Mouse (Mus musculus) thymus, adult 2 months (tissue): ENCODE measurements around the gene Sp2. TPM values are rescaled to one million over a fixed set of nuclear protein-coding genes. Genes with fewer than 3 reads are reported as not detected.
A peak's percentile ranks its signal among the peaks of the same experiment; 100 is the strongest.

Experiments used
- DNase-seq: peaks from one replicate; pipeline ENCODE4 v3.0.0; 2021
- H3K27ac ChIP-seq: fragments of 200-500 bp; 2 replicates; pipeline ENCODE4 v1.5.1; 2012; ENCODE audit warnings: low read length, control low read depth; ENCODE audit not compliant: control insufficient read depth, insufficient read depth
- H3K27me3 ChIP-seq: fragments of 200-500 bp; 2 replicates; pipeline ENCODE4 v1.6.1; 2012; ENCODE audit warnings: mild to moderate bottlenecking, low read length, moderate library complexity, mixed read lengths; ENCODE audit not compliant: control insufficient read depth, insufficient read depth
- H3K36me3 ChIP-seq: fragments of 200-500 bp; 2 replicates; pipeline ENCODE4 v1.6.1; 2012; ENCODE audit warnings: mild to moderate bottlenecking, low read length, moderate library complexity; ENCODE audit not compliant: control insufficient read depth, insufficient read depth
- H3K4me1 ChIP-seq: fragments of 200-500 bp; replicated peaks from 2 replicates; pipeline ENCODE4 v1.6.1; 2012; ENCODE audit warnings: low read length; ENCODE audit not compliant: control insufficient read depth, insufficient read depth
- H3K4me3 ChIP-seq: fragments of 200-500 bp; 2 replicates; pipeline ENCODE4 v1.5.1; 2012; ENCODE audit warnings: mild to moderate bottlenecking, low read length, control low read depth, moderate library complexity; ENCODE audit not compliant: control insufficient read depth, insufficient read depth
- CTCF ChIP-seq: fragments of 200-500 bp; IDR thresholded peaks from 2 replicates; pipeline ENCODE4 v1.5.1; 2012; ENCODE audit warnings: mild to moderate bottlenecking, control low read depth, low read length, moderate library complexity, borderline replicate concordance; ENCODE audit not compliant: control insufficient read depth, poor library complexity, insufficient read depth; ENCODE audit errors: extremely low read depth
- POLR2A ChIP-seq: fragments of 200-500 bp; IDR thresholded peaks from 2 replicates; pipeline ENCODE4 v1.6.1; 2012; ENCODE audit warnings: mild to moderate bottlenecking, low read length, control low read depth, moderate library complexity; ENCODE audit not compliant: control insufficient read depth, poor library complexity, insufficient read depth; ENCODE audit errors: extremely low read depth
- WGBS: fragments of 180-500 bp; shearing (Covaris S2); methylation state at CpG from one replicate; pipeline ENCODE4 v1.1.7; 2018; 5-methylcytosine and 5-hydroxymethylcytosine counted together
- polyA plus RNA-seq: library from polyadenylated mRNA; depleted of rRNA; stranded (reverse); fragments of >200 nt; gene quantifications from 2 replicates; pipeline ENCODE4 v1.2.3, GENCODE M21; 2012; rRNA removed

Sp2 gene
- 46.6 and 63.0 TPM in 2 replicates for polyA plus RNA-seq

DNA sequence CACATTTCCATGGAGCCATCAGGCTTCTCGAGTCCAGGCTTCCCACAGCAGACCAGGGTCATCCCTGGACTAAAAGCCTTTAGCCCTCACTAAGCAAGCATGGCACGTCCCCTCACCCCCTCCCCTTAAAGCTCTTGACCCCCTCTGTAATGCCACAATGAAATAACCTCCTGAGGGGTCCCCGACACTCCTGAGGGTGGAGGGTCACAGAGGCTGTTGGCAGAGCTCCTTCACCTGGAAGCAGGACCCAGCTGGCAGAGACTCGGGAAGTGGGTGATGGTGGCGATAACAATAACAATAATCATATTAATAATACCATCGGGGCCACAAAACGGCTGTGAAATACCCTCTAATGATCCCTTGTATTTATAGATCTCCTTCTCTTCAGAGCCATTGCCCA, at the start of gene Sp2:
Sp2 (minus strand) TSS at position 101 of the 400 bp plus-strand sequence.
- Histone ChIP-seq H3K36me3 (no peaks in the 10 kb centered on the region), H3K27me3 (no peaks in the 10 kb centered on the region), H3K27ac (no peak within 1 kb of the TSS), H3K4me1 (peaks cover 43% of the 10 kb centered on the region), H3K4me3 (no peak within 1 kb of the TSS)
- 86% methylated on average over 7 of the region's 7 CpGs for WGBS
- no peak for TF ChIP-seq POLR2A
- no peak for TF ChIP-seq CTCF
- DNase-seq, result no peak

DNA sequence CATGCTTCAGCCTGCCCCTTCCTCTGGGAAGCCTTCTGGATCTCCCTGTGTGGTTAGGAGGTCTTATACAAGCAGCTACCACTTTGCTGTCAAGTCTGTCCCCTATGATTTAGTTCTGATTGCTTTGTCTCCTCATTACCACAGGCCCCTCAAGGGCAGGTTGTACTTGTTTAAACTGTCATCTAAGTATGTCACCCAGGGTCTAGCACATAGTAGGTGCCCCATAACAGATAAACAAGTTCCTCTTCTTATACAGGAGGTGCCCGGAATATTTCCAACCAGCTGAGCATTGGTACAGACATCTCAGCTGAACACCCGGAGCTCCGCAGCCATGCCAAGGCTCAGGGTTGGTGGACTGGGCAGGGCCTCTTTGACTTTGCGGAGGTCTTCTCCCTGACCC, 49.7 kb upstream of the Sp2 start:
- TF ChIP-seq CTCF, result no peak
- TF ChIP-seq POLR2A, result no peak
- no peaks in the 10 kb centered on the region for H3K27me3 ChIP-seq
- DNase-seq, result no peak

DNA sequence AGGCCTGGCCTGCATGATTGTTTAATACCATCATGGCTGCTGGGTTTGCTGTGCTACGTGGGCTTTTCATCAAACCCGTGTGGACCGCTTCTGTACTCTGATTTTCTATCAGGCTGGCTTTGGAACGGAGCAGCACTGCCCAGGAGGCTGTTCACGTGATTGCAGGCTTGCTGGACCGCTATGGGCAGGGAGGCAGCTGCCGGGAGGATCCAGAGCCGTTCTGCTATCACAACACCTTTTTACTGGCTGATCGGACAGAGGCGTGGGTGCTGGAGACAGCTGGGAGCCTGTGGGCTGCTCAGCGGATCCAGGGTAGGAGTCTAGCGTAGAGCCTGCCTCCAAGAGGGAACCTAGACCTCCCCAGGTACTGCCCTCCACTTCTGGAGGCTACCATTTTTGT, 49.2 kb upstream of the Sp2 start:
- no peak overlapping the region for H3K4me3 ChIP-seq
- H3K4me1 ChIP-seq, result peaks cover 9% of the 10 kb centered on the region
- no peaks in the 10 kb centered on the region for H3K36me3 ChIP-seq
- no peak for DNase-seq
- no peaks in the 10 kb centered on the region for H3K27me3 ChIP-seq
- TF ChIP-seq CTCF, result no peak
- 95% methylated on average over 12 of the region's 12 CpGs for WGBS
- no peak overlapping the region for H3K27ac ChIP-seq

More for the DNA sequence above, 49.7 kb upstream of the Sp2 start:
- H3K36me3 ChIP-seq, result no peaks in the 10 kb centered on the region
- peaks cover 9% of the 10 kb centered on the region for H3K4me1 ChIP-seq
- no peak overlapping the region for H3K27ac ChIP-seq
- no peak overlapping the region for H3K4me3 ChIP-seq
- WGBS, result 96% methylated on average over 4 of the region's 4 CpGs

DNA sequence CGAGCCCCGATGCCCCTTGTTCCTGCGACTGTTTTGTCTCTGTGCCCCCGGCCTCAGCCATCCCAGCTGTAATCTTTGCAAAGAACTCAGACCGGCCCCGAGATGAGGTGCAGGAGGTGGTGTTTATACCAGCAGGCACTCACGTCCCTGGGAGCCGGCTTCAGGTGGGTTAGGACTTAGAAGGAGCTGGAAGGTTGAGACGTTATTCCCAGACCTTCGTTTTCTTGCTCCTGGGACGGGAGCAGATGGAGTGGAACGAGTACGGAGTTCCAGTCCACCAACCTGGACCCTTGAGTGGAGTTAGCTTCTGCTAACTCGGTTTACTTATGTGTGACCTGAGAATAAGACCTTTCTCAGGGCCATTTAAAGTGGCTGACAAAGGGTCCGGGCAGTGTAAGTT, 47.7 kb upstream of the Sp2 start:
- peak overlapping the region; percentile 65 for H3K4me3 ChIP-seq
- H3K27ac ChIP-seq, result no peak overlapping the region
- TF ChIP-seq POLR2A, result no peak
- no peak for TF ChIP-seq CTCF
- H3K4me1 ChIP-seq, result peaks cover 14% of the 10 kb centered on the region
- H3K36me3 ChIP-seq, result no peaks in the 10 kb centered on the region
- H3K27me3 ChIP-seq, result no peaks in the 10 kb centered on the region
- no peak for DNase-seq
- 22% methylated on average over 15 of the region's 15 CpGs for WGBS

DNA sequence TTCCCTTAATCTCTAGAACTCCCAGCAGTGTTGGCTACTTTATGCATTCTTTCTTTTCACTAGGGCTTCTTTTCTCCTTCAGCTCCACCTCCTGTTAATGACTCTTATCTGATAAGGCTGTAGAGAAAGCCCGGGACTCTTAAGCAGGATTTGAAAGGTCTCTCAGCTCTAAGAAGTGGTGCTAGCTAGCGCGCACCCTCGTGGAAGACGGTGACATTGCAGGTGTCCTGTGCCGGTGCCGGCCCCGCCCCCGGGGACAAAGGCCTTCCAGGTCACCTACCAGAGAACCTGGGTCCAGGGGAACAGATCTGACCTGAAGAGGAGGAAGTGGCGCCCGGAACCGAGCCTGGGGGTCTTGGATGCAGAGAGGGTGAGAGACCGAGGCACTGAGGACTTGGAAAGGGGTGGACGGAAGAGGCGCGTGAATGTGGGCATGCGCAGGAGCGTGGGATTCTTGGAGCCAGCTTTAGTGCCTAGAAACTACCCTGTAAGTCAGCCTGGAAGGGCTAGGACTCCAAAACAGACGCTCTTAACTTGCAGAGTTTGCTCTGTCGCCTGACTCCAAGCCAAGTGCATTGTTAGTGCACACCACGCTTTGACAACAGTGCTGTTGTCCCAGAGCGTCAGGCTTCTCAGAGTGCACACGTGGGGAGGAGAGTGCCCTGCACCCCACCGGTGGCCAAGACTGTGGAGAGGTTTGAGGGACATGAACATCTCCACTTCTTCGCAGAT, 47.1 kb upstream of the Sp2 start, which contains the start of gene Scrn2:
Scrn2 (plus strand) TSS at position 253 of the 732 bp plus-strand sequence.
- peak; percentile 81 for DNase-seq
- Histone ChIP-seq H3K27me3 (no peaks in the 10 kb centered on the region), H3K27ac (no peak within 1 kb of the TSS), H3K4me3 (peak within 1 kb of the TSS; percentile 65), H3K36me3 (no peaks in the 10 kb centered on the region), H3K4me1 (peaks cover 14% of the 10 kb centered on the region)
- WGBS, result under 1% methylated on average over 25 of the region's 25 CpGs
- peak; percentile 95 for TF ChIP-seq CTCF
- TF ChIP-seq POLR2A, result no peak

DNA sequence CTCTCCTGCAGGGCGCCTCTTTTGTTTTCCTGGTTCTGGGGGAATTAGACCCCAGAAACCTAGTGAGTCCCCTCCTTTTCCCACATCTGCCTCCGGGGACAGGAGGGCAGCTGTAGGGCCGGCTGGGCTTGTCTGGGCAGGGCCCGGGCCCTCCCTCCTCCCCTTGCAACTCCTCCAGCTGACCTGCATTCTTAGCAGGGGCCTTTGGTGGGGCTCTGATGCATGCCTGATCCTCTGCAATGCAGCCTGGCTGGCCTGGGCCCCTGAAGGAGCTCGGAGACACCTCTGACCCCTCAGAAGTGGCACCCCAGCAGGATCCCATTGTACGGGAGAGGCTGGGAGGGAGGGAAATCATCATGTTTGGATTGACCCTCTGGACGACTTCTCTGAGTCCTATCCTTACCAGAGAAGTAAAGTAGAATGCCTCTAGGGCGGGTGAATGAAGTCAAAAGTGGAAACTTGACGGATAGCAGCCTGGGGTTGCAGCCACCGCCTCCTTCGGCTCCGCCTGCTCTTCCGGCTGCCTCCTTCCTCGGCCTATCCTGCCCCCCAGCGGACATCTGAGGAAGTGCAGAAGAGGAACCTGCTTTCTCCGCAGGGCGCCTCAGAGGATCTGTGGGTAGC, 43.1 kb upstream of the Sp2 start:
- 16% methylated on average over 17 of the region's 17 CpGs for WGBS
- Histone ChIP-seq H3K27ac (peak overlapping the region; percentile 10; the same call in 1 of the 2 replicates), H3K27me3 (no peaks in the 10 kb centered on the region; the same call in 1 of the 2 replicates), H3K4me1 (peaks cover 30% of the 10 kb centered on the region), H3K36me3 (no peaks in the 10 kb centered on the region), H3K4me3 (no peak overlapping the region)
- TF ChIP-seq POLR2A (no peak), CTCF (peak; percentile 96)
- DNase-seq, result peak; percentile 95

DNA sequence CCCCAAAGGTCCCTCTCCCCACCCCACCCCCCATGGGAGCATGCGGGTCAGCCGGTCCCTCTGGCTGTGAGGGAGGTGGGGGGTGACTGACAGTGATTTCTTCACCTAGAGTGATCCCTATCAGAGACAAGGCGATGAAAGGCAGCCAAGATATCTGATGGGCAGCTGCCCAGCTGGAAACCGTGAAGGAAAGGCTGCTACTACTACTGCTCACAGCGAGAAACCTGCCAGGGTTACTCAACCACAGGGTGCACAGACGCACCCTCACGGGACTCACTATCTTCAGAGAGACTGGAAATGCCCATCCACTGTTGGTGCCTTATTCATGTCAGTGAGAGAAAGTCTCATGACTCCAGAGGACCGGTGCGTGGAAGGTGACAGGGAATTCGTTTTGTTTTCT, 42.2 kb upstream of the Sp2 start:
- TF ChIP-seq CTCF (no peak), POLR2A (no peak)
- Histone ChIP-seq H3K27me3 (peaks cover 4% of the 10 kb centered on the region), H3K27ac (no peak overlapping the region), H3K4me3 (no peak overlapping the region), H3K36me3 (no peaks in the 10 kb centered on the region), H3K4me1 (peaks cover 21% of the 10 kb centered on the region)
- no peak for DNase-seq
- 88% methylated on average over 10 of the region's 10 CpGs for WGBS
